Mouse (Mus musculus) adrenal gland, postnatal 25 days (tissue): ENCODE measurements at regions not wholly inside any gene's neighbourhood (a gene's known extent, or its start where the extent isn't known, plus 50 kb on each side); places are given as distances from the start of the nearest gene placed in this dataset.
A peak's percentile ranks its signal among the peaks of the same experiment; 100 is the strongest.

Experiments used
- DNase-seq: peaks from one replicate; pipeline ENCODE4 v3.0.0; 2021; ENCODE audit warnings: mixed read lengths

DNA sequence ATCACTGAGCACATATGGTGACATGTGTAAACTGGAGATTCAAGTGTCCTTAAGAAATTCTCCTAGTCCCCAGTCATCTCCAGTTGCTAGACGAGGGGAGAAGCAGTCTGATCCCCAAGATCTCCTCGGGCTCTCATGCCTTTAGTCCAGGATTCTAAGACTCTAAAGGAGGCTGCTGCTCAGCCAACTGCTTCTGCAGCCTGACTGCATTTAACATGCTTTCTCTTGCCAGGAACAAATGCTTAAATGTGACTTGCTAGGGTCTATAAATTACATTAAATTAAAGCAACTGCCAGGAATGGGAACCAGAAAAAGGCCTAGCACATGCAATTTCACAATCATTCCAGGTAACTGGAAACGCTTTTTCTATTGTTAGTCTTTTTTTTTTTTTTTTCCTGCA is 599.8 kb upstream of the Gcfc2 start:
- DNase-seq: no peak

- DNase-seq: no peak
Observed at GRCm38 (mm10) chr6:81363969-81364529, 559.4 kb upstream of the Gcfc2 start.

DNA sequence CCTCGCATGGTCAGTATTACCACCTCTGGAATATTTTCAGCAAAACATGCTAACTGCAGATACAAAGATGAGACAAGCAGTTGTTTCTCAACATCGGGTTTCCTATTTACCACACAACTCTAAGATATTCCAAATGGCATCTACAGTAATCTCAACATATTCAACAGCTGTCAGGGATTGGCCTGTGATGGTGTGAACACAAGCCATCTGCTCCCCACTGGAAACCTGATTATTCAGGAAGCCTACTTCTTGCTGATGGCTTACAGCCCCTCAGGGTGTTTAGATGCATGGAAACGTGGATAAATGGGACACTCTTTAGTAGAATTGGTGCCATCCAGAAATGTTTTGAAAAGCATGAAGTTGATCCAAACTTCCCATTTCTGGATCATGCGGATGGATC is 535.0 kb upstream of the Gcfc2 start:
- DNase-seq: no peak

GRCm38 (mm10) chr6:81403122-81403521 is 520.3 kb upstream of the Gcfc2 start:
- no peak for DNase-seq

DNA sequence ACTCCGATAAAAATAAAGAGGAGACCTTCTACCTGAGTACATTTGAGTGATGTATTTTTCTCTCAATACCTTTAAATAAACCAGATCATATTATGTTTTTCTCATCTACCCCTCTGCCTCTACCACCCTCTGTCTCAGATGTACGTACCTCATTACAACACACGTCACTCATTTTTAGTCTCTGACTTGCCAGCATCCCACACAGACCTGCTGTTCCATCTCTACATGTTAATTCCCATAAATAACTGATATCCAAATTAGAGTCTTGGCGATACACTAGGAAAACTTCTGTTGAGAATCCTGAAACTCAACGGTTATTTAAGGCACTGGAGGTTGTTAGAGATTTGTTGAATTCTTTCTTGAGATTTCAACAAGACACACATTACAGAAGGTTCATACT is 509.9 kb upstream of the Gcfc2 start:
- DNase-seq: no peak

DNA sequence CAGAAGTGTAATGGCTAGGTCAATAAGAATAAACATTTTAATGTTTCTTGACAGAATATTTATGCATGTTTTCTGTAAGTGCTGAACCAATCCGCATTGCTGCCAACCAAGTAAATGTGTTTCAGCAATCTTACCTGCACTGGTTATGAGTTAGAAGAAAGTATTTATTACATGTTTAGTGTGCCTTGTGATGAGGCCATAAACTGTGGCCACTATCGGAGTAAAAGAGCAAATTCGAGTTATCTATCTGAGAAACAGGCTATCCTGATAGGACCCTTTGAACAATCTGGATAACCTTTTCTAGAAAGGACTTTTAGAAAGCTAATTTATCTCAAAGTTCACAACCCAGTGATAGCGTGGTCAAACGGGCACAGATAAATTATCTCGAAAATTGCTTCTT is 488.7 kb upstream of the Gcfc2 start:
- DNase-seq: no peak

GRCm38 (mm10) chr6:81438951-81439722 is 484.3 kb upstream of the Gcfc2 start:
- DNase-seq: no peak

DNA sequence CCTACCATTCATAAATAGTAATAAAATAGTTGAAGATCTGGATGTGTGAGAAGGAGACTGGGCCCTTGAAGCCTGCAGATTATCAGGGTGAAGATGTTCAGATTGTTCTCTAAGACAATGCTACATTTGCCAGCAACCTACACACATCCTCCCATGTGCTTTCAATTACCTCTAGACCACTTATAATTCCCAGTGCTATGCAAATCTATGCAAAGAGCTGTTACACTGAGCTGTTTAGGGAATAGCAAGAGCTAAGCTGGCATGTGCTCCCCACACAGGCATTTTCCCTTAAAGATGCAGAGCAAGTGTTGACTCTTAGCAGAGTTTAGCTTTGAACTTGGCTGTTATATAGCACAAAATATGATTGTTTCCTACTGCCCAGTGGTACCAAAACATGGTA is 482.1 kb upstream of the Gcfc2 start:
- DNase-seq: no peak

DNA sequence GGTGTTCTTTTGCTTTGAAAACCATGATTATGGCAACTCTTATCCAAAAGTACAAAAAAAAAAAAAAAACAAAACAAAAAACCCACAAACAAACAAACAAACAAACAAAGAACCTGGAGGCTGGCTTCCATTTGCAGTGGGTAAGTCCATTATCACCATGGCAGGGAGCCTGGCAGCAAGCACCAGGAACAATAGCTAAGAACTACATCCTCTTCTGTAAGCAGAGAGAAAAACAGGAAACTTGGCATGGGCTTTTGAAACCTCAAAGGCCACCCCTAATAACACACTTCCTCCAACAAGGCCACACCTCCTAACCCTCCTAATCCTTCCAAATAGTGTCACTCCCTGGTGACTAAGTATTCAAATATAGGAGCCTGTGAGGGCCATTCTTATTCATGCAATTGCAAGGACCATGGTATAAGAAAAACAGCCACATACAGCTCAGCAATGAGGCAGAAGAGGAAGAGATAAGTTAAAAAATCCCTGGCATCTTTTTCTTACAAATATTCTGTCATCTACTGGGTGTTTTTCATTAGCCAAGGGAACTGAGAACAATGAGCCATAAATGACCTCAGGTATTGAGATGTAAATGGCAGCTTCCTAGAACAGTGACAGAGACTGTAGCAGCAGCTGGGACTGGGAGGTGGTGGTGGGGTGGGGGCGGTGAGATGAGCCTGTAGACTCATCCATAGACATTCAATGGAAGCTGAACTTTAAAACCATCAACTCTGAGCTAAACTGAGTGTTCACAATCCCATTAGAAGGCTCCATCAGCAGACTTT is 477.3 kb upstream of the Gcfc2 start:
- no peak for DNase-seq

DNA sequence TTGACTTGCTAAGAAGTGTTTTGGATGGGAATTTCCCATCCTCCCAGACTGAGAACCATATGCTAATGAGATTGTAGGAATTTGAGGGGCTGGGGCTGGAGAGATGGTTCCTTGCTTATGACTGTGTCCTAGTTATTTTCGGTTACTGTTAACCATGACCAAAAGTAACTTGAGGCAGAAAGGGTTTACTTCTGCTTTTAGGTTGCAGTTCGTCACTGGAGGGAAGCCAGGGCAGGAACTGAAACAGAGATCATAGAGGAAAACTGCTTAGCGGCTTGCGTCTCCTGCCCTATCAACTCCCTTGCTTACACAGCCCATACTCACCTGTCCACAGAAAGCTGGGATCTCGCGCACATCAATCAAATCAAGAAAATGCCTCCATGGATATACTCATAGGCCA is 475.8 kb upstream of the Gcfc2 start:
- no peak for DNase-seq

DNA sequence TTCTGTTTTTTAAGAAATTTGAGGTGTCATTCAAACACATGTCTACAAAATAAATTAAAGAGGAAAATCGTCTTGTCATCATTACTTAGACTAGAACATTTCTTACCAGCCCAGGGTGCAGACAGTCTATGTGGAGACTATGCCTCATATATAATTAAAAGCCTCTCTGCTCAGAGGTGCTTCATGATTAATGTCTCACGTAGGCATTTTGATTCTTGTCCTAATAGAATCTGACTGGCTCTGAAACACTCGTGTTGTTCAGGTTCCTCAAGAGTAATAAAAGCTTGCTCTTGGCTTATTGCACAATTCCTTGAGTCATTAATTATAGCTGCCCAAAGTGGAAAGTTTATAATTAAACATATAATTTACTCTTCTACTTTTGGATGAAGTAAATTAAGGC is 475.1 kb upstream of the Gcfc2 start:
- DNase-seq: no peak

- no peak for DNase-seq
Observed at GRCm38 (mm10) chr6:81461095-81461494, 462.4 kb upstream of the Gcfc2 start.

GRCm38 (mm10) chr6:81464442-81464841 is 459.0 kb upstream of the Gcfc2 start:
- no peak for DNase-seq

GRCm38 (mm10) chr6:81466536-81466935 is 456.9 kb upstream of the Gcfc2 start:
- DNase-seq: no peak

DNA sequence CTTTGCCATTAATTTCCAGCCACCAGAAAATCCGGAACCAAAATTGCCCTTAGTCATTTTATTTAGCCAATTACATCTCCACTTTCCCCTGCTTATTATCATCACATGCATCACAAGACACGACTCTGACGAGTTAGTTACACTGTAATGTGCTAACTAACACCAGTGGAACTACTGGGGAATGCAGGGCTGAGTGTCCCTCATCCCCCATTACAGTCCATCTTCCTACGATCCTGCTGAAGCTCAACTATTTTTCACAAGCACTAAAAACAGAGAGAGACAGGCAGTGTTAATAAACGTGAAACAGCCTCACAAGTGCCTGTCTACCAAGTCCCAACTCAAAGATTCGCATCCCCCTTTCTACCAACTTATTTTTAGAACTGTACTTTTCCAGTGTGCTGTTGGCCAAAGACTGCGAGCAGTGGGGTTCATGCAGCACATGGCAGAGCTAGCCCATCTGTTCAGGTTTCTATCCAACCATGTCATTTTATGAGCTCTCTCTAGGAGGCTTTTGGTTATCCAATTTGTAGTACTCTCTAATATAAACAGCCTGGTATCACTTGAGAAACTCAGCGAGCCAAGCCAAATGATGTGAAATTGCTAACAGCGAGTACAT is 452.0 kb upstream of the Gcfc2 start:
- DNase-seq: no peak

DNA sequence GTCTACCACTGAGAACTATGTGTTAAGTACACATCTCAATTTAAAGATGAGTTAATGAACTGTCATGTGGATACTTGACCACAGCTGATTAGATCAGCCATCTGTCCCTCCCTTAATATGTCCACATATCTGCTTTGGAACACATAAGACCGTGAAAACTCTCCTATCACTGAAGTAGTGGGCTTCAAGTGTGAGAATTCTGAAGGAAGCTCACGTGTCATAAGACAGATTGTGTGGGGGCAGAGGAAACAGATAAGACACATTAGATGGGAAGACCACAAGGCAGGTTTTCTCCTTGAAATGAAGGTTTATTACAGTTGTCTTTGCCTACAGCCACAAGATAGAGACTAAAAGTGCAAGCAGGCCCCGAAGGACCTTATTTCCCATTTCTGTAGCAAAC is 451.0 kb upstream of the Gcfc2 start:
- no peak for DNase-seq

DNA sequence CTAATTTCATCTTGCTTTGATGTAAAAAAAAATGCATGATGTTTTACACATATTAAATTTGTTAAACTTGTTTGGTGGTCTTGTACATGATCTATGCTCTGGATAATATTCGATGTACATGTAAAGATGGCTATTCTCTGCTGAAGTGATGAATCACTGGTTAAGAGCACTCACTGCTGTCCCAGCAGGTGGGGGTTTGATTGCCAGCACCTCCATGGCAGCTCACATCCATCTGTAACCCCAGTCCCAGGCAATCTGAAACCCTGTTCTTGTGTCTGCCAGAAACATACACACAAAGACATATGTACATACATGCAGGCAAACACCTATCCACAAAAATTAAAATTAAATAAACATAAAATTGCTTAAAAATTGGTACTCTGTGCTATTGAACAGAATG is 448.7 kb upstream of the Gcfc2 start:
- DNase-seq: no peak

GRCm38 (mm10) chr6:81487006-81487405 is 436.5 kb upstream of the Gcfc2 start:
- DNase-seq: no peak

DNA sequence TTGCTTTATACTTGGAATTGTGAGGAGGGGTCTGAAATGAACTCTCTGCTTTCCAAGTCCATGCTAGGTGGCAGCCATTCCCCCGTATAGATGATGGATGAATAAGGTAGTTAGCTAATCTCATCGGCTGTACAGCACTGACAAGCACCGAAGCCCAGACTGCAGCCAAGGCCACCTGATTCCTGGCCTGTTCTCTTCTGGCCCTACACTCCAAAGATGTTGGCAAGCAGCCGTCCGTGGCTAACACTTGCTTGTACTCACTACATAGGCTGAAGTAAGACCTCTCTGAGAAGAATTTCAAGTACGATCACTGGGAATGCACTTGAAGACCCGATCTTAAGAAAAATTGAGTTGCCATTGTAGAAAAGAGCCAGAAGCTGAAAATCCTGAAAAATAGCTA is 427.2 kb upstream of the Gcfc2 start:
- peak; percentile 6 for DNase-seq

DNA sequence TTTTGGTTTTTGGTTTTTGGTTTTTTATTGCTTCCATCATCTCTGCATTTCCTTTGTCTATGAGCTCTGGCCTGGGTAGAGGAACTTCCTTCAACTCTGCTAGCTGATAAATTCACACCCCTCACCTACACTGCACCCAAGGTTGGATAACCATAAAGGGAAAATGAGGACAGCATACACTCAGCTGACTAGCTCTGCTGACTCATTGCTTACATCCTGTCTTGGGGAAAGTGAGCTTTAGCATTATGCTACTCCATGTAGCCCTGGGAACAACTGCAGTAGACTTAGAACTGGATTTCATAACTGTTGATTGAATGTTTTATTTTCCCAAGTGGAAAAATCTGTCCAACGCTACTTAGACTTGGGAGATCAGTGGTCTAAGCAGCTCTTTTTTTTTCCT is 406.3 kb upstream of the Gcfc2 start:
- DNase-seq: no peak

DNA sequence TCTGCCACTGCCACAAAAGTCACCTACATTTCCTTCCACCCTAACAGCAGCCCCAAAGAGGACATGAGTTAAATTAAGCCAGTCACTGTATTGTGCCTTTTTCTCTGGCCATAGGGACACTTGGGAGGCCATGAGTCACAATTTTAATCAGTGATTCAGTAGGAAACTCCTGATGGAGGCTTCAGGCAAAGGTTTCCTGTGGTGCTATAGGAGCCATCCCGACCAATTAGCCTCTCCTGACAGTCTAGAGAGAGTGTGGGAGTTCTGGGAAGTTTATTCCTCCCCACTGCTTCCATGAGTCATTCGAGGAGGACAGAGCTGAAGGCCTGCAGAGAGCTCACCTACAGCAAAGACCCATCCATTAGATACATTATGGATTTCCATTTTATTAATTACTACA is 361.2 kb upstream of the Gcfc2 start:
- no peak for DNase-seq

DNA sequence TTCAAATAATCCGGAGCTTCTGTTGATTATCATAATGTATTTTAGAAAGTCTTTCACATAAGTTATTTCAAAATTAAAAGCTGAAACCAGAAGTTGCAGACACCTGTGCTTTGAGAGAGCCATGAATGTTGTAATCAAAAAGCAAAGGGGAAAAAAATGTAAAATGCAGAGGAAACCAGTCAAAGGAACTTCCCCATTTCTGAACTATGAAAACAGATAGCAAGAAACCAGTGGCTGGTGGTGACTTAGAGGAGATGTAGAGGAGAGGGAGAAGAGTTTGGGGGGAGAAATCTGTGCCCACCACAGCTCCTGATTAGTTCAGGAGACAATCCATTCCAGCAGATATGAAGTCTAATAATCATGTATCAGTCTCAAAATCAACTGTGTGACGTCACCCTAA is 360.3 kb upstream of the Gcfc2 start:
- DNase-seq: no peak

DNA sequence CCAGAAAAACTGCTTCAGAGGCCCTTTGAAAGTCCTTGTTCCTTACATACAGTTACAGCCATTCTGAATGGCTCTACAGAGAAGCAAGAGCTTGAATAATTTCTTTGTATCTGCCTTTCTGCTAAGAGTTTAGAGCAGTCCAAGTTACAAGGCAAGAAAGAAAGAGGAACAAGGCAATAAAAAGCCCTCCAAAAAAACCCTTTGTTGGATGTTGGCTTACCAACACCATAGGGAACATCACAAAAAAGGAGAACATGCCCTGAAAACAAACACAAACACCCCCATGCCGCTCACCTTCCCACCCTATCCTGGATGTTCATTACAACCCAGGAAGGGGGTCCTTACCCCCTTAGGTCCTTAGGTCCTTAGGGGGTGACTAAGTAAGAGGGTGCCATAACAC is 359.2 kb upstream of the Gcfc2 start:
- no peak for DNase-seq
